Mouse (Mus musculus) liver, embryonic 12.5 days (tissue): ENCODE results near the gene Hoxc4. TPM values are rescaled to one million over a fixed set of nuclear protein-coding genes. Genes with fewer than 3 reads are reported as not detected.

ENCODE experiments used
- ATAC-seq: fragments of 200-750 bp; cut with Nextera tagmentation; 2 replicates; pipeline ENCODE4 v1.8.0; 2017; ENCODE audit warnings: moderate number of reproducible peaks, mild to moderate bottlenecking, moderate library complexity
- H3K27ac ChIP-seq: fragments of 300-500 bp; sonication (generic); 2 replicates; pipeline ENCODE4 v1.5.1; 2016; ENCODE audit warnings: mild to moderate bottlenecking
- H3K27me3 ChIP-seq: fragments of 300-500 bp; sonication (generic); replicated peaks from 2 replicates; pipeline ENCODE4 v1.6.1; 2016; ENCODE audit warnings: mild to moderate bottlenecking, moderate library complexity
- H3K36me3 ChIP-seq: fragments of 300-500 bp; sonication (generic); 2 replicates; pipeline ENCODE4 v1.6.1; 2016; ENCODE audit warnings: mild to moderate bottlenecking, moderate library complexity
- H3K4me1 ChIP-seq: fragments of 300-500 bp; sonication (generic); 2 replicates; pipeline ENCODE4 v1.6.1; 2016
- H3K4me2 ChIP-seq: fragments of 300-500 bp; sonication (generic); 2 replicates; pipeline ENCODE4 v1.6.1; 2016; ENCODE audit warnings: mild to moderate bottlenecking, moderate library complexity
- H3K4me3 ChIP-seq: fragments of 300-500 bp; sonication (generic); 2 replicates; pipeline ENCODE4 v1.5.1; 2016; ENCODE audit warnings: mild to moderate bottlenecking, moderate library complexity
- H3K9ac ChIP-seq: fragments of 300-500 bp; sonication (generic); 2 replicates; pipeline ENCODE4 v1.6.1; 2016; ENCODE audit warnings: mild to moderate bottlenecking, moderate library complexity
- H3K9me3 ChIP-seq: fragments of 300-500 bp; sonication (generic); replicated peaks from 2 replicates; pipeline ENCODE4 v1.6.1; 2016; ENCODE audit warnings: mild to moderate bottlenecking, moderate library complexity
- WGBS: fragments of 180-500 bp; shearing (Covaris S2); methylation state at CpG from one replicate; pipeline ENCODE4 v1.1.7; 2016; ENCODE audit not compliant: insufficient replicate concordance; 5-methylcytosine and 5-hydroxymethylcytosine counted together
- polyA plus RNA-seq: library from polyadenylated mRNA; unstranded; fragments of >200 nt; fragmentation: Nextera tagmentation; extraction: Ambion mirVana; gene quantifications from 2 replicates; pipeline ENCODE4 v1.2.1, GENCODE M21; 2016

Hoxc4 gene
- polyA plus RNA-seq, 1 experiment from 2014 or later, result 1.3 TPM

DNA sequence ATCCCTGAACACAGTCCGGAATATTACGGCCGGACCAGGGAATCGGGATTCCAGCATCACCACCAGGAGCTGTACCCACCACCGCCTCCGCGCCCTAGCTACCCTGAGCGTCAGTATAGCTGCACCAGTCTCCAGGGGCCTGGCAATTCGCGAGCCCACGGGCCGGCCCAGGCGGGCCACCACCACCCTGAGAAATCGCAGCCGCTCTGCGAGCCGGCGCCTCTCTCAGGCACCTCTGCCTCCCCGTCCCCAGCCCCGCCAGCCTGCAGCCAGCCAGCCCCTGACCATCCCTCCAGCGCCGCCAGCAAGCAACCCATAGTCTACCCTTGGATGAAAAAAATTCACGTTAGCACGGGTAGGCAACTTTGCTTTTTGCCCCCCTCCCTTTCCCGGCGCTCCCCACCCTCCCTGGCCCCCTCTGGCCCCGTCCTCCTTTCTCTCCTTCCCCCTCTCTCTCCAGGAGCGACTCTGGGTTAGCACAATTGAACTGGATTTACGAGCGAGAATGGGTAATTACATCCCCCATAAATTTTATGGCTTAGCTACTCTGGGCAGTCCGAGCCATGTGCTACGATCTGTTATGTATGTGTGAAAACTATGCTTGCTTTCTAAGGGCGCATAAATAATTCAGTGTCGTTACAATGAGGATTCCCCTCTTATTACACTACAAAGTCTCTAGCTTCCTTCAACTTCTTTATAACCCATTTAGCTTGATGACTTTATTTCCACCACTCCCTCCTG is 16.2 kb downstream of the Hoxc4 start:
- ATAC-seq, result no peak
- peak overlapping the region; percentile 39 for H3K4me2 ChIP-seq

GRCm38 (mm10) chr15:103035548-103035881 is 16.8 kb downstream of the Hoxc4 start:
- 3% methylated on average over 14 of the region's 14 CpGs for WGBS
- peaks cover 98% of the 10 kb centered on the region for H3K27me3 ChIP-seq
- ATAC-seq, result no peak
- H3K4me2 ChIP-seq, result peak overlapping the region; percentile 39
- H3K9ac ChIP-seq, result peak overlapping the region; percentile 27; the same call in 1 of the 2 replicates
- H3K36me3 ChIP-seq, result no peaks in the 10 kb centered on the region
- H3K9me3 ChIP-seq, result no peaks in the 10 kb centered on the region
- H3K4me3 ChIP-seq, result peak overlapping the region; percentile 41
- H3K27ac ChIP-seq, result no peak overlapping the region
- no peaks in the 10 kb centered on the region for H3K4me1 ChIP-seq

More for the DNA sequence above, 16.2 kb downstream of the Hoxc4 start:
- Histone ChIP-seq H3K36me3 (no peaks in the 10 kb centered on the region), H3K27ac (no peak overlapping the region), H3K27me3 (peaks cover 98% of the 10 kb centered on the region), H3K9ac (peak overlapping the region; percentile 27; the same call in 1 of the 2 replicates), H3K9me3 (no peaks in the 10 kb centered on the region), H3K4me3 (peak overlapping the region; percentile 41), H3K4me1 (no peaks in the 10 kb centered on the region)
- 3% methylated on average over 34 of the region's 34 CpGs for WGBS

DNA sequence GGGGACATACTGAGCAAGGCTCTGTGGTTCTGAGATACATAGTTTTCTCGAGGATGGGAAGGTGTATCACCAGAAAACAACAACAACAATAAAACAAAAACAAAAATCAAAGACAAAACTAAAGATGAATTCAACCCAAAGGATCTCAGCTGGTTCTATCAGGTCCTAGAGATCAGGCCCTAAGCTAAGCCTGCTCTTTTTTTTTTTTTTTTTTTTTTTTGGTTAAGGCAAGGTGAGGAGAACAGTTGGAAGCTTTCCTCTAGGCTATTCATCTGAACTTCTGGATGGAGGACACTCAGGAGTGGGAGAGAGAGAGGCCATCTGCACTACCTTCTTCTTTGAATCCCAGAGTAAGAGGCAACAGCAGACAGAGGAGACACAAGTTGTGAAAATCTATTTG is 18.8 kb downstream of the Hoxc4 start:
- no peak overlapping the region for H3K4me2 ChIP-seq
- no peaks in the 10 kb centered on the region for H3K36me3 ChIP-seq
- H3K4me1 ChIP-seq, result no peaks in the 10 kb centered on the region
- no peak for ATAC-seq
- 11% methylated on average over 1 of the region's 1 CpGs for WGBS
- H3K9me3 ChIP-seq, result no peaks in the 10 kb centered on the region
- no peak overlapping the region for H3K27ac ChIP-seq
- H3K4me3 ChIP-seq, result no peak overlapping the region
- H3K27me3 ChIP-seq, result peaks cover 100% of the 10 kb centered on the region
- no peak overlapping the region for H3K9ac ChIP-seq

DNA sequence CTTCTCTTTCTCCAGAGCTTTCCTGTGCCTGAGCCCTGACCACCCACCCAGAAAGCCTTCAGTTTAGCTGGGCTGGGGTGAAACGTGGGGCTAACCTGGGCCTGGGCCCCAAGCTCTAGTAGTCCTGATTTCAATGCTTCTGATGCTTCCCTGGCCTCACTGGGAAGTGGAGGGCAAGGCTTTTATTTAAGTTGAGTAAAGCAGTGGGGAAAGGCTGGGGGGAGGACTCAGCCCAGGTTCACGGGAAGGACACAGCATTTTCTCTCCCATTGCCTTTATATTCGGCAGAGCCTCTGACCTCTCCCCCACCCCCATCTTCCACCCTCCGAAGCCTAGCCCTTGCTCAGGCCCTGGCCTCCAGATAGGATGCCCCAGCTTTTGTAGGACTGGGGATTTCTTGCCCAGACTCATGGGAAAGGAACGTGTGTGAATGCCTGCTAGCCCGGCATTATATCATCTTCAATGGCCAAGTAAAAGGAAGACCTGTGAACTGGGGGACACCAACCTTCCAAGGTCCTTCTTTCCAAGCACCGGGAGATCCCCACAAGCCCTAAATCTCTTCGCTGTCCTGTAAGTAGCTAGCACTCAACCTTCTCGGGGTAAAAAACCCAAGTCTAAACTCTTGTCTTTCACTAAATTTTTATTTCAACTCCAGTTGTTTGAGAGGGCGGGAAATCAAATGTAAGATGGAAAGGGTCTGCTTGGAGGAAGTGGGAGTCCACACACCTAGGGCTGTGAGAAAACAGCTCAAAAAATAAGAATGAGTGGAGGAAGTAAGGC is 20.2 kb downstream of the Hoxc4 start:
- no peak overlapping the region for H3K27ac ChIP-seq
- no peak overlapping the region for H3K9ac ChIP-seq
- no peak overlapping the region for H3K4me2 ChIP-seq
- ATAC-seq, result no peak
- no peaks in the 10 kb centered on the region for H3K36me3 ChIP-seq
- WGBS, result 17% methylated on average over 10 of the region's 10 CpGs
- no peak overlapping the region for H3K4me3 ChIP-seq
- peaks cover 100% of the 10 kb centered on the region for H3K27me3 ChIP-seq
- H3K9me3 ChIP-seq, result no peaks in the 10 kb centered on the region
- no peaks in the 10 kb centered on the region for H3K4me1 ChIP-seq

GRCm38 (mm10) chr15:103039609-103040008 is 20.9 kb downstream of the Hoxc4 start:
- Histone ChIP-seq H3K27ac (no peak overlapping the region), H3K9me3 (no peaks in the 10 kb centered on the region), H3K9ac (no peak overlapping the region), H3K4me3 (no peak overlapping the region), H3K36me3 (no peaks in the 10 kb centered on the region), H3K27me3 (peaks cover 99% of the 10 kb centered on the region), H3K4me2 (no peak overlapping the region), H3K4me1 (no peaks in the 10 kb centered on the region)
- no peak for ATAC-seq
- 16% methylated on average over 3 of the region's 3 CpGs for WGBS

GRCm38 (mm10) chr15:103040601-103041000 is 21.9 kb downstream of the Hoxc4 start:
- Histone ChIP-seq H3K4me1 (no peaks in the 10 kb centered on the region), H3K9ac (no peak overlapping the region; the same call in 1 of the 2 replicates), H3K4me2 (no peak overlapping the region), H3K36me3 (no peaks in the 10 kb centered on the region), H3K27me3 (peaks cover 95% of the 10 kb centered on the region), H3K9me3 (no peaks in the 10 kb centered on the region), H3K4me3 (no peak overlapping the region), H3K27ac (no peak overlapping the region)
- WGBS, result 13% methylated on average over 12 of the region's 12 CpGs
- no peak for ATAC-seq

GRCm38 (mm10) chr15:103041613-103042012 is 22.9 kb downstream of the Hoxc4 start:
- Histone ChIP-seq H3K27me3 (peaks cover 91% of the 10 kb centered on the region), H3K36me3 (no peaks in the 10 kb centered on the region), H3K4me1 (no peaks in the 10 kb centered on the region), H3K9ac (no peak overlapping the region), H3K27ac (no peak overlapping the region), H3K4me2 (no peak overlapping the region), H3K9me3 (no peaks in the 10 kb centered on the region), H3K4me3 (no peak overlapping the region)
- ATAC-seq, result no peak
- WGBS, result 16% methylated on average over 5 of the region's 5 CpGs

DNA sequence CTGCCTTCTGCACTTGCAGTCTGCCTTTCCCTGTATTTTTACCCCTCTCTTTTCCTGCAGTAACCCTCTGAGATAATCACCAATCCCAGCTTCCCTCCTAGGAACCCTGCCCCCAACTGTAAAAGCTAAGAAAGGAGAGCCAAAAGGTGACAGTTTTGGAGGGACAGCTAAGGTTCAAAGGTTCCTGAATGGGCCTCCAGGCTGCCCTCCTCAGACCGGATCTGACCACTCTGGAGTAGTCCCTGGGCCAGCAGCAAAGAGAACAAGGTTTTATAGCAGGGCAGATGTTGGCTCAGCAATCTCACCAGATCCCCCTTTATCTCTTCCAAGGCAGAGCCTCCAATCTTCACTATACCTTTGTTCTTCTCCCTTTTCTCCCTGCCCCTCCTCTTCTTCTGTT is 23.5 kb downstream of the Hoxc4 start:
- no peak overlapping the region for H3K9ac ChIP-seq
- no peak overlapping the region for H3K4me2 ChIP-seq
- H3K36me3 ChIP-seq, result no peaks in the 10 kb centered on the region
- H3K4me3 ChIP-seq, result no peak overlapping the region
- no peaks in the 10 kb centered on the region for H3K9me3 ChIP-seq
- no peaks in the 10 kb centered on the region for H3K4me1 ChIP-seq
- peaks cover 89% of the 10 kb centered on the region for H3K27me3 ChIP-seq
- no peak for ATAC-seq
- WGBS, result 4% methylated on average over 1 of the region's 1 CpGs
- H3K27ac ChIP-seq, result no peak overlapping the region

GRCm38 (mm10) chr15:103051670-103052069 is 32.9 kb downstream of the Hoxc4 start:
- Histone ChIP-seq H3K9ac (no peak overlapping the region), H3K4me3 (no peak overlapping the region), H3K27me3 (peaks cover 85% of the 10 kb centered on the region), H3K9me3 (no peaks in the 10 kb centered on the region), H3K27ac (no peak overlapping the region), H3K4me1 (no peaks in the 10 kb centered on the region), H3K36me3 (no peaks in the 10 kb centered on the region), H3K4me2 (no peak overlapping the region)
- whole genome bisulfite sequencing, result 59% methylated on average over 2 of the region's 2 CpGs
- ATAC-seq, result no peak

DNA sequence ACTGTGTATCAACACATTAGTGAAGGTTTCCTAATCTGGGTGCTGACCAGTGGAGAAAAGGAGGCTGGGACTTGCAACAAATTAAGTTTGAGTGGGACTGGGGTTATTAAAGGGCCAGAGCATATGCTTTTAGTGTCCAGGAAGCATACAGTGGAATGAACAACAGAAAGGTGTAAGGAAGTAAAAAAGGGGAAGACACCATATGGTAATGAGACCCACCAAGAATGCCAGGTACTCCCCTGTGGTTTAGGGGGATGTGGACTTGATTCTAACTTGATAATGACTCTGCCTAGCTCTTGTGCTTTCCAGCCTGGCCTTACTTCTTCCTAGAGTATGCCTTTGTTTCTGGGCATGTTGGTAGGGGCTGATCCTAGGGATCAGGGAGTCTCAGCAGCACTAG is 34.5 kb downstream of the Hoxc4 start:
- peaks cover 86% of the 10 kb centered on the region for H3K27me3 ChIP-seq

DNA sequence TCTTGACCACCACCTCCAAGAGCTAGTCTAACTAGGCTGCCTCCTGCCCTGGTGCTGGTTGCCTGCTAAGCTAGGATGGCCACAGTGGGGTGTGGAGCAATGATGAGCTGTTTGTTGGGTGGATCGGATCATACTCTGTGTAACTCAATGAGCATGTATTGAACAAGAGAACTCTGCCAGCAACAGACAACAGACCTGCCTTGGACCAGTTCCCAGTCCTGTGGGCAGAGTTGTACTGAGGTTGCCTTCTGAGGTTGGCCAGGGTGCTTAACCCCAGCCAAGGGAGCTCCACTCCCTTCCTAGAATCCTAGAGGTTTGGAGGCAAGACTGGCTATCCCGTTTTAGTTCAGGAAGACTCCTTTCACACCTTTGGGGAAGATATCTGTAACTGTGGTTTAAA is 37.7 kb downstream of the Hoxc4 start:
- Histone ChIP-seq H3K4me2 (no peak overlapping the region), H3K27me3 (peaks cover 87% of the 10 kb centered on the region), H3K9me3 (no peaks in the 10 kb centered on the region), H3K4me1 (no peaks in the 10 kb centered on the region), H3K36me3 (no peaks in the 10 kb centered on the region), H3K9ac (no peak overlapping the region), H3K27ac (no peak overlapping the region), H3K4me3 (no peak overlapping the region)
- no peak for ATAC-seq
- WGBS, result 30% methylated on average over 2 of the region's 2 CpGs

More for the DNA sequence above, 34.5 kb downstream of the Hoxc4 start:
- no peak overlapping the region for H3K27ac ChIP-seq
- H3K9me3 ChIP-seq, result no peaks in the 10 kb centered on the region
- no peak for ATAC-seq
- no peak overlapping the region for H3K4me3 ChIP-seq
- no peaks in the 10 kb centered on the region for H3K4me1 ChIP-seq
- H3K36me3 ChIP-seq, result no peaks in the 10 kb centered on the region
- no peak overlapping the region for H3K9ac ChIP-seq
- no peak overlapping the region for H3K4me2 ChIP-seq

DNA sequence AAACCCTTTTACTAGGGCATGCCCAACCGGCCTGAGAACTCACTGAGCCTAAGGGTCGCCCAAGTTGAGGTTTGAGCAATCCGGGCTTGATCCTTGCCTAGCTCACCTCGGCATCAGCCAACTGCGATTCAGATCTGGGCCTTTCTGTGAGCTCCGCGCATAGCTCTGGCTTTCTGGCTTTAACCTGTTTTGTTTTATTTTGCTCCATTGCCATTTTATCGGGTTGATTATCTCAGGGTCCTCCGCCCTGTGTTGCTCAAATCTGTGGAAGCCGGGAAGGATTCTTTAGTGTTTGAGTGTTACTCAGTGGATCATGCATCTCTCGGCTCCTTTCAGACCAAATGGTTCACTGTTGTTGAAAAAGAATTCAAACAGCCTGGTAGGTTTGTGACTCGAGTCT is 40.0 kb downstream of the Hoxc4 start:
- no peaks in the 10 kb centered on the region for H3K4me1 ChIP-seq
- 9% methylated on average over 12 of the region's 12 CpGs for WGBS
- H3K27ac ChIP-seq, result no peak overlapping the region
- no peaks in the 10 kb centered on the region for H3K36me3 ChIP-seq
- no peak overlapping the region for H3K9ac ChIP-seq
- H3K4me3 ChIP-seq, result no peak overlapping the region
- no peak overlapping the region for H3K4me2 ChIP-seq
- peaks cover 95% of the 10 kb centered on the region for H3K27me3 ChIP-seq
- ATAC-seq, result no peak
- no peaks in the 10 kb centered on the region for H3K9me3 ChIP-seq
